Mouse (Mus musculus): Measurements from ENCODE around the gene Rrp1b.
"Not testable (repeated sequence)": the region's sequence is repeated elsewhere in the genome, so short reads cannot be mapped to it uniquely, and the experiment has no call there.

Rrp1b gene

DNA sequence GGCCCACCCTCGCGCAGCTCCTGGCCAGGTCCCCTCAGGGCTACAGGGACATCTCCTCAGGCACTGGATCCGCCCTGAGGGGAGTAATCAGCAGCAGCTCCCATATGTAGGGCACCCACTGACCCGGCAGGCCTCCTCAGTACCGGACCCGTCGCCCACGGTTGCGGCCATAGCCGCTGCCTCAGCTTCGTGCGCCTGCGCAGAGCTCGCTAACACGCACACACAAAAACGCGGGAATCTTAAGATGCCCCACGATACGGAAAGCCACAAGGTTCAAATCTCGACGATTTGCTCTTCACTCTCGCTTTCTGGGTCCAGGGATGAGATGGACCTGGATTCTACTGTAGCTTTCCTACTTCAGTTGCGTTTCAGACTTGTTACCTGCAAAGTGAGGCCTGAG is 1.6 kb upstream of the Rrp1b start:
- DNase-seq (ENCODE audit: low spot score) = no peak

DNA sequence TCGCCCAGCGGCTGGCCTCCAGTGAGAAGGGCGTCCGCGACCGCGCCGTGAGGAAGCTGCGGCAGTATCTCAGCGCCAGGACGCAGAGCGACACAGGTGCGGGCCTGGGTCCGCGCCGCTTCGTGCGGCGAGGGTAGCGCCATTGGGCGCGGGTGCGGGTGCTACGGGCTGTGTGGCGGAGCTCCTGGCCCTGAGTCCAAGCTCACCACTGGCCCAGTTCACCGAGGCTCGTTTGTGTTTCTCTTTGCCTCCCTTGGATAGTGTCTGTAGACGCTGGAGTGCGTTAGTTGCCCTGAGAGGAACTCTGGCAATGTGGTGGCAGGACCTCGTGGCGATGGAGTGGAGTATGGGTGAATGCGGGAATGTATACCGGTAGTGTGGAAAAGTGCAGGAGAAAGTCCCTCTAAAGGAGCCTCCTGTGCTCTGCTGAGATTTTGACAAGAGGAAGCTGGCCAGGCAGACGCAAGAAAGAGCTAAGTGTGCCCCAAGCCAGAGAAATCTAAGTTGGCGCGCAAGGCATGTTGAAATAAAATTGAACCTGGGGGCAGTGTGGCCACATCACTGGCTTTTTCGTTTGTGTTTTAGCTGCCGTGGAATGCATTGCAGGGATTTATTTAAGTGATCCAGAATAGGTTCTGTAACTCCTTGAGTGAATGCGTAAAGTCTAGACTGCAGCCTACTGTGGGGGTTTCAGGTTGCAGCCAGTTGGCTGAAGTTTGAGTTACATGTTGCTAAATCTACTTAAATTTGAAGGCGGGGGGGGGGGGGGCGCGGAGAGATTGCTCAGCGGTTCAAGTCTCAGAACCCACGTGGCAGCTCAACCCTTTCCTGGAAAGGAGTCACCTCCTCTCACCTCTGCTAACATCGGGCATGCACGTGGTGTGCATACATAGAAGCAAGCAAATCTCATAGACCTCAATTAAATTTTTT is 874 bp downstream of the Rrp1b start:
- DNase-seq (ENCODE audit: low spot score) = no peak

DNA sequence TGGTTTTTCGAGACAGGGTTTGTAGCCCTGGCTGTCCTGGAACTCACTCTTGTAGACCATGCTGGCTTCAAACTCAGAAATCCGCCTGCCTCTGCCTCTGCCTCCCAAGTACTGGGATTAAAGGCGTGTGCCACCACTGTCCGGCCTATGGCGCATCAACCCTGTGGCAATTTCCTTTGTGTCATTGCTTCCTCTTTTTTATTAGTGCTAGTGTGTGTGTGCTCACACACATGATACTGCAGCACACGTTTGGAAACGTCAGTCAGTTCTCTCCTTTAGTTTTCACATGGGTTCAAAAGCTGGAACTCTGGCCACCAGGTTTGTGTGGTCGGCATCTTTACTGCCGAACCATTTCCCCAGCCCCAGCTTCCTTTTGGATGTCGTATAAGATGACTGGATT is 4.4 kb downstream of the Rrp1b start:
- DNase-seq (ENCODE audit: low spot score) = no peak

DNA sequence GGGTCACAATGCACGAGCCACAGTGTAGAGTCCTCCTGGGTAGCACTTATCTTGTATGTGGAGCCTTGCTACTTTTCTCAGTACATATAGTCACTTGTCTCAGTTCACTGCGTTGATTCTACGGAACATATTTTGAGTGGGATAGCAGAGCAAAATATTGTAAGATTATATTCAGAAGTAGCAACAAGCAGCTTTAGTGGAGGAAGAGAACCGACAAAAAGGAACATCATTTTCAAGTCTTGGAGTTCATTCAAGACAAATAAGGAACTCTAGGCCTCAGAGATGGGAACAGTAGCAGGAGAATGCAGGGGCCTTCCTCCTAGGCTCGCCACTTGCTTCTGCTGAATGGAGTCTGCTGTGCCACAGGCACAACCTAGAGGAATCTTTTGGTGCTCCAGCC is 10.6 kb downstream of the Rrp1b start:
- no peak for DNase-seq (ENCODE audit: low spot score)

DNA sequence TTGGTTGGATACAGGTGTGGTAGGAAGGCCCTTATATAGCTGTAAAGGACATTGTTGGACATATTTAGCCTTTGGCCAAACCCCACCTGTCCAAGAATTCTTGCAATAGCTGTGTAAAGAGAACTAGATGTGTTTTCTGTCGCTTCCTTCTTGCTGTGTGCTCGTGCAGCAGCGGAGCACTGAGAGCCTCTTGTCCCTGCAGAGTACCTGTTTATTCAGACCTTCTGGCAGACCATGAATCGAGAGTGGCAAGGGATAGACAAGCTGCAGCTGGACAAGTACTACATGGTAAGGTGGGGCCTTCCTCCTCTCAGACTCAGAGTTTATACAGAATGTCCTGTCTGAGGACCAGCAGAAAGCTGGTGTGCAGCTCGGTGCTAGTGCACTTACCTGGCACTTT is 12.5 kb downstream of the Rrp1b start:
- no peak for DNase-seq (ENCODE audit: low spot score)

DNA sequence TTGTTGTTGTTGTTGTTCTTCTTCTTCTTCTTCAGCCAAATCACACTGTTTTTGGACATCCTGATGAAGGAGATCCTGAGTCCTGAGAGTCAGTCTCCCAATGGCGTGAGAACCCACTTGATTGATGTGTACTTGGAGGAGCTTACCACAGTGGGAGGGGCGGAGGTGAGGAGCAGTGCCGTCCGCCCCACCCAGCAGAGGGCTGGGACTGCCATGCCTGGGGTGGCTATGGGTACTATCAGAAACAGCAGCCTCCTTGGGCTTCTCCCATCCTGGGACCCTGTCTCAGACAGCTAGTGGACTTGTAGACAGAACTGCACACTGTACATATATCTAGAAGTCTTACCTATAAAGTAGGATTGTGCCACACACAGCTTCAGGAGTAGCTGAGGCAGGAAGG is 14.0 kb downstream of the Rrp1b start:
- DNase-seq (ENCODE audit: low spot score) = no peak

DNA sequence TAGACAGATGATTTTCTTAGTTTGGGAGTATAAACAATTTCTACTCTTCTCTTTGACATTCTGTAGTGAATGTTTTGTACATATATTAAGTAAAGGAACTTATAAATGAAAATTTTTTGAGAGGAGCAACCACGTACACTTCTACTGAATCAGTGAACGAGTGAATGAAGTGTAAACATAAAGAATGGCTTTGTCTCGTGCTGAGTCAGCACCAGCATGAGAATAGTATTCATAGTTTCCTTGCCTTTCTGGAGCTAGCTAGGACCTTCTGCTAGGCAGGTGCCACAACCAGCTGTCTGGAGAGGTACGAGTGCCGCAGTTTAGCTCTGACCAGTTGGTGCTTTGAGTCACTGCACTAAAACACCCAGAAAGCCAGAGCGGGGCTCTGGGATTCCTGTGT is 14.7 kb downstream of the Rrp1b start:
- no peak for DNase-seq (ENCODE audit: low spot score)

DNA sequence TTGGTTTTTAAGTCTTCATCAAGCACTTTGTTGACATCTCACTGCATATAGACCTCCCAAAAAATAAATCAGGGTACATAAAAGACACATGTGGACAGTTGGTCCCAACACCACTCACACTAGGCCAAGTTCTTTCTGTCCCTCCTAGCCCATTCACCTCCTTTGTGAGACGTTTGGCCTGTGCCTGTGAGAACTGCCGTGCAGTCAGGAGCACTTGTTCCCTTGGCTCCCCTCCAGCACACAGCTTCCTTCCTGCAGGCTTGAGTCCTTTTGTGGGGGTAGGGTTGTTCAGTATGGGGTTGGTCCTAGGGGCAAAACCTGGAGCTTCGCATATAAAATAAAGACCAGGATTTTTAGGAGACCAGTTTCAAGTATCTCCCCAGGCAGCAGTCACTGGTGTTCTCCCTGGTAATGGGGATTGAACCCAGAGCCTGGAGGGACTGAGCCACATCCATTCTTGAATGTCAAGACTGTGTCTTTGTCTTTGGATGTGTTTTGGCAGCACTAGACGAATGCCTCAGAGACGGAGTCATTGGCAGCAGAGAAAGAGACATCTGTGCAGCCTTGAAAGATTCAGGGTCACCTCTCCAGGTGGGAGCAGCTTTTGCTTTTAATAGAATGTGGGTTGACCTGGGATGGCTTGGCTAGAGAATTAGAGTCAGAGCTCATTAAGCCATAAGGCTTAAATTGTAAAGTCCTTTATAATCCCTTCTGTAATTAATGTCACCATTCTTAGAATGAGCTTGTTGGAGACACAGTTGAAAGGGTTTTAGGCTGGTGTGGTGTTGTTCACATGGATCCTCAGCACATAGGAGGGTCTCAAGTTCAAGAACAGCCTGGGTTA is 16.6 kb downstream of the Rrp1b start:
- DNase-seq (ENCODE audit: low spot score) = no peak

DNA sequence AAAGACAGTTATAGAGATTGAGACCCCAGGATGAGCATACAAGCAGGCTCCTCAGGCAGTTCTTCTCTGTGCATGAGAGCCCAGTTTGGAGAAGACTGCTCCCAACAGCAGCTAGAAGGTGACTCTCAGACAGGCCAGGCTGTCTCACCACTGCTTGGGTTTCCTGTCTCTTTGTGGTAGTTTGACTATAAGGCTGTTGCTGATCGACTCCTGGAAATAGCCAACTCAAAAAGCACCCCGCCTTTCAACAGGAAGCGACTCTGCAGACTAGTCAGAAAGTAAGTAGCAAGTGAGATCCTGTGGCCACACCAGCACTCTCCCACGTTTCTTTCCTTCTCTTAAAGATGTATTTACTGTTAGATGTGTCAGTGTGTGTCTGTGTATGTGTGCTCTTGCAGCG is 17.8 kb downstream of the Rrp1b start:
- DNase-seq (ENCODE audit: low spot score) = no peak

DNA sequence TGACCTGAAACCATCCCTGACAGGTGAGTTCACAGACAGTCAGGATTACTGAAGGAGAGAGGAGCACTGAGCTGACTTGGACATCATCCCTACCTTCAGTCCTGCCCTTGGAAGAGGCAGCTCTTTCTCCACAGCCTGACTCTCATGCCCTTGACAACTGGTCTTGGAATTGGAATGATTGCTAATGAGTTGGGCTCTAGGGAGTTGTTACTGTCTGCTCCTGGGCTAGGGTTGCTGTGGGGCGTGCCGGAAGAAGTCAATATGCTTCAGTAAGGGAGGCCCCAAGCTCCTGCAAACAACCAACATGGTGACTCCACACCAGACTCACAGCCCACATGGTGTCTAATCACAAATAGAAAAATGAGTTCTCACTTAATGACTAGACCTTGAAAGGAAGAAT is 21.9 kb downstream of the Rrp1b start:
- DNase-seq (ENCODE audit: low spot score) = no peak

DNA sequence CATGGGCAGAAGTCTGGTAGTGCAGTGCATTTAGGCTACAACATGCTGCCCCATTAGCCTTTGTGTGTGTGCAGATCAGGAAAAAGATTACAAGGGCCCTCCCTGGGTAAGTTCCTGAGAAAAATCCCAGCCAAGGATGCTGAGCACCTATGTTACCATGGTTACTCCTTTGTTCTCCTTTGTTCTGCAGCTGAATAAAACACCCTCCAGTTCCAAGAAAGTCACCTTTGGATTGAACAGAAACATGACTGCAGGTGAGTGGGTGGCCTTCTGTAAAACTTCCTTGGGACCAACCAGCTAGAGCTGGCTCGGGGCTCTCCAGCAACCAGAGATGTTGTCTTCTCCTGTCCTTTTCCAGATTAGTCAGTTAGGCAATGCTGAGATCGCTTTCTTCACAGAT is 23.2 kb downstream of the Rrp1b start:
- DNase-seq (ENCODE audit: low spot score) = no peak

DNA sequence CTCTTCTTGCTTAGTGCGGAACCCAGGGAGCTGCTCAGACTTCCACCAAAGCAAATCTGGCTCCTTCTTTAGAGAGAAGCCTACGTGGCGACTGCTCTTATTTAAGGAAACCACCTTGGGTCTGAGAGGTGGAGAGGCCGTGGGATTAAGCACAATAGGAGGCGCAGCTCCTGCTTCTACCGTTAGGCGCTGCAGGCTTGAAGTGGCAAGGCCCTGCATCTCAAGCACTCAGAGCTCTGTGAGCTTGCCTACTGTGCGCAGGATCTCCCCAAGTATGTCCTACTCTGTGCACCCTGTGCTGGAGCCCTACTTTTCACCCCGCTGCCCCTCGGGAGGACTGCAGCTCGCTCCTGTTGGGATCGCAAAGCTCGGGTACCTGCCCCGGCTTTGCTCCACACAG is 25.3 kb downstream of the Rrp1b start:
- DNase-seq (ENCODE audit: low spot score) = no peak

DNA sequence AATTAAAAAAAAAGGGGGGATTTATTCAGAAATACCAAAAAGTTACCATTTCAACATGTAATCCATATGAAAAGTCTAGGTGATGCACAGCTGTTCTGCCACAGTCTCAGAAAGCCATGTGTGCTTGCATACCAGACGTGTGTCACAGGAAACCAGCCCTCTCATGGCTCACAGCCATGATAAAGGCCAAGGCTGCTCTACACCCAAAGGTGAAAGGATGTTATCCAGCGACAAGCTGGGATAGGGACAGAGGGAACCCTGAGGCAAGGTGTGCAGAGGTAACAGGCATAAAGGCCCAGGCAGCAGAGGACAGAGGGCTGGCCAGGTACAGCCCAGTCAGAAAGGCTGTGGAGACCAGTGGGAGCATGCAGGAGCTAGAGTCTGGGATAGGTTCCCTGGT is 27.8 kb downstream of the Rrp1b start:
- DNase-seq (ENCODE audit: low spot score) = no peak

DNA sequence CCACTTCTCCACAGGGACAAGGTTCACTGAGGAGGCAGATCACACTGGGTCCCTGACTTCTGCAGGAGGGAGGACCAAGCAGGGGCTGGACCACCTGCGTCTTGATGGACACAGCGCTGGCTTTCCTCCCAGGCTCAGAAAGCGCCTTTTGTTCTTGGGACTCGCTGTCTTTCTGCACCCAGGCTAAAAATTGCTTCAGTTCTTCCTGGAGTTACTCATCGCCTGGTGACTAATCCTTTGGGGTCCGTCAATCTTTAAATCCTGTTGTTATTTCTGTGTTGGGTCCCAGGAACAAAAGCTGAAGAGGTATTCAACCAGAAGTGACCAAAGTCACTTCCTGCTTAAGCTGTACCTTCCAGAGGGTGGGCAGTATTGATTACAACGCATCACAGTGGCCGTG is 28.9 kb downstream of the Rrp1b start:
- DNase-seq (ENCODE audit: low spot score) = not testable (repeated sequence)

DNA sequence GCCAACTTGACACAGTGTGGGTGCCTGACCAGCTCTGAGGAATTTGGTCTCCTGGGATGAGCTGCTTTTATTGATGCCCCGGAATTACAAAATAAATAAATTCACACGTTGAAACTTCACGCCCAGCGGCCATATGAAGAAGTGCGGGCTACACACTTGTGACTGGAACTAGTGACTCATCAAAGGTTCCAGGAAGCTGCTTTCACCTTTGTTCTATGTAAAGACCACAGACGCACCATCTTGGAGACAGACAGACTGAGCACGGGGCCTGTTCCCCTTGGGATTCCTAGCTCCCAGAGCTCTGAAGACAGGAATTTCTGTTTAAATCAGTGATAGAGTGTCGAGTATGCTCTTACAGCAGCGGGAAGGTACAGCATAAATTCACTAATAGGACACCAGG is 31.6 kb downstream of the Rrp1b start:
- no peak for DNase-seq (ENCODE audit: low spot score)

DNA sequence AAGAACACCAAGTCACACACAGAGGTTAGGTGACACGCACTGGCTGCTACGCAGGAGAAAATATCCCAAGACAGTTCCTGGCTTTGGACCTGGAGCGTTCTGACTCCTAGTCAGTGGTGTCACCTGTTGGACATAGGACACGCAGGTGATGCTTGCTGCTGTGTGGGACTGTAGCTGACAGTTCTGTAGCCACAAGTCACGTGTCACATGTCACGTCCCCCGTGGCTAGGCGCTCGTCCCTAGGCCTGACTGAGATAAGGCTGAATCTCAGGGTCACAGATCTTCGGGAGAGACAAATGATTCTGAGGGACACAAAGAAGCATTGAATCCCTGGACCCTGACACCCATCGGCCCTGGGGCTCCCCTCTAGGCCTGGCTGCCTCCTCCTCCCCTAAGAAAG is 32.5 kb downstream of the Rrp1b start:
- DNase-seq (ENCODE audit: low spot score) = no peak

DNA sequence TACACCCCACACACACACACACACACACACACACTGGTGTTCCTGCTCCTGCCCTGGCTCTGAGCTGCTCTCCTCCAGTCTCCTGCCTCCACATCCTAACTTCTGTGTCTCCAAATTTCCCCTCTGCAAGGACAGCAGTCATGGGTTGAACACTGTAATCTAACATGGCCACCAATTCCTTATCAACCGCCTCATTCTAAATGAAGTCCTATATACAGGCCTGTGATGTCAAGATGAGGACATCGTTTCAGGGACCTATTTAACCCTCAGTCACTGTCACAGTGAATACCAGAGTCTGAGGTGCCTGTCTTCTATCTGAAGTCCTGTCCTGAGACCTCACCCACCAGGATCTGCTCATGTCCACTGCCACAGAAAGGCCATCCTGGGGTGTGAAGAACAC is 32.9 kb downstream of the Rrp1b start:
- no peak for DNase-seq (ENCODE audit: low spot score)

DNA sequence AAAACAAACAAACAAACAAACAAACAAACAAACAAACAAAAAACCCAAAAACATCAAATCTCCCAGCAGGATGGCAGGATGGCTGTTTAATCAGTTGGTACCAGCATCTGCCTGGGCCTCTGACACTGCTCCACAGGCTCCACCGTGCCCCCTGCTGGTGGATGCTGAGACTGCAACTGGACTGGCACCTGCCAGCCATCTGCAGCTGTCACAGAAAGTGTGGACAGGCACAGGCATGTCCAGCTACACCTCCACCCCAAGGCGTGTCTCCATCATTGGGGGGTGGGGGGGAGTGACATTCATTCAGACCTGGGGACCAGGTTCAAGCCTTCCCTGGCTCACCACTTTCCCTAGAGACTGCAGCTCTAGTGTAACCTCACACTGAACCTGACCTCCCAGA is 37.5 kb downstream of the Rrp1b start:
- DNase-seq (ENCODE audit: low spot score) = peak; percentile 84

DNA sequence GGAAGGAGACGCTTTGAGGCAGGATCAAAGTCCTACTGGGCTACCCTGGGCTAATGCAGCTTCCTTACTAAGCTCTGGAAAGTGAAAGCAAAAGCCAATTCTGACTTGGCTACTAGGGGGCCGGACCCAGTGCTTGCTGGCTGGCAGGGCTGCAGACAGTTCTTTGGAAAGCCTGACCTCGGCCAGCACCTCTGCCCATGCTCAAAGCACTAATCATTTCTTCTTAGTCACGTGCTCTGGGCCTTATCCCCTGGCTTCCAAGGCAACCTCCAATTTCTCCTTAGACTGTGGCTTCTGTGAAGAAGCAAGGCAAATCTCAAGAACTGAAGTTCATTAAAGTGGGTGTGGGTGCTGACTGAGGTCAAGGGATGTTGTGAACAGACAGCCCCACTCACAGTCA is 38.8 kb downstream of the Rrp1b start:
- DNase-seq (ENCODE audit: low spot score) = no peak

DNA sequence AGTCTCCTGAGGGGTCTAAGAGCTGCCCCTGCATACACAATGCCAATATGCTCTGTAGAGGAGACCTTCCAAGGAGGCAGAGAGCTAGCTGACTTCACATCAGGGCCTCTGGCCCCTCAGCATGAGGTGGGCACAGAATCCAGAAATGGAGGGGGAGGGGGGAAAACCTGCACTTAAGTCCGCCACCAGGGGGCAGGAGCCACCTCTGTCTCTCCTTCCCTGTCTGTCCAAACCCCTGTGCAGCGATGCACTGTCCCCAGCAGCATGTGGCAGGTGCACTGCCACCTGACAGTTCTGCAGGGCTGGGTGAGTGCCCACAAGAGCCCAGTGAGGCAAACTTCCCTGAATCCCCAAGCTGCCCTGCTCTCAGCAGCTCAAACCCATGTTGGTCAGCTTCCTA is 39.3 kb downstream of the Rrp1b start:
- DNase-seq (ENCODE audit: low spot score) = no peak

DNA sequence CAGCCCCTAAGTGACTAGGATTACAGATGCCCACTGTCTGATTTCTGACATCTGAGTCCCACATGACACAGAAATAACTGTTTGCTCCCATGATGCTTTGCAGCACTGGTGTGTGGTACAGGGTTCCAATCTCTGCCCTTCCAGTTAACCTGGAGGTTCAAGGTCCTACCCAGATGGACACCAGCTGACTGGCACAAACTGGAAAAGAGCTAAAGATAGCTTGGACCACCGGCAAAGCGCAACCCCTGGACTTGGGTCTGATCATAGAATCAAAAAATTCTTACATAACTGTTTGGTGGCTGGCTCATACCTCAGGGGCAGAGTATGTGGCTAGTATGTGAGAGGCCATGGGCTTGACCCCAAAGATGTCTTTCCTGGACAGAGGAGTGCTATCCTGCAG is 47.5 kb downstream of the Rrp1b start:
- no peak for DNase-seq (ENCODE audit: low spot score)

DNA sequence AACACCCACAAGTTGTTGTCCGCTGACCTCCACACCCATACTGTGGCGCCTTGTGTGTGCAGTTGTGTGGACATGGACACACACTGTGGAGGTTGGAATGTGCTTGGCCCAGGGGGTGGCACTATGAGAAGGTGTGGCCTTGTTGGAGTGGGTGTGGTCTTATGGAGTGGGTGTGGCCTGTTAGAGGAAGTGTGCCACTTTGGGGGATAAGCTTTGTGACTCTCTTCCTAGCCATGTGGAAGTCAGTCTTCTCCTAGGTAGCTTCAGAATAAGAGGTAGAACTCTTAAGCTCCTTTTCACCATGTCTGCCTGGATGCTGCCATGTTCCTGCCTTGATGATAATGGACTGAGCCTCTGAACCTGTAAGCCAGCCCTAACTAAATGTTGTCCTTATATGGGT is 51.2 kb downstream of the Rrp1b start:
- DNase-seq (ENCODE audit: low spot score) = no peak

DNA sequence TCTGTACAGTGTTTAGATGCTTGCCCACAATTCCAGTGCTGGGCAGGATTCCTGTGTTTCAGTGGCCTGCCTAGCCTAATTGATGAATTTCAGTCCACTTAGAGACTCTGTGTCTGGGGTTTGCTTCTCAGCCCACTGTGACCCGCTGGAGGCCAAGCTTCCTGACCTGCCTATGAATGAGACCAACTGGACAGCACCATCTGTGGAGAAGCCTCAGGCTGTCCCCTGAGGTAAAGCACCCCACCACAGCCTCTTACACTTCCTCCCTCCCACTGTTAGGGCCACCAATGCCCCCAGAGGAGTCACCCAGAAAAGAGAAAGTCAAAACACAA is 55.1 kb downstream of the Rrp1b start:
- DNase-seq (ENCODE audit: low spot score) = no peak

Data from ovary, postnatal 14 days (tissue).